Mouse (Mus musculus): ENCODE measurements at regions not wholly inside any gene's neighbourhood (a gene's known extent, or its start where the extent isn't known, plus 50 kb on each side); places are given as distances from the start of the nearest gene placed in this dataset.

- DNase-seq (peak; percentile 61), ATAC-seq (ENCODE audit: low FRiP score, low TSS enrichment) (no peak)
- H3K36me3 ChIP-seq (ENCODE audit: control insufficient read depth, insufficient read depth, low read length): no peaks in the 10 kb centered on the region
- H3K27ac ChIP-seq (replicated peaks; ENCODE audit: low read depth, low read length): no peak overlapping the region
- H3K4me1 ChIP-seq (ENCODE audit: control insufficient read depth, insufficient read depth, low read length): peaks cover 6% of the 10 kb centered on the region; the same call in 1 of the 2 replicates
- H3K9ac ChIP-seq (replicated peaks; ENCODE audit: low read length): no peak overlapping the region
- no peak overlapping the region for H3K4me3 ChIP-seq (replicated peaks; ENCODE audit: low read depth, low read length)
- H3K27me3 ChIP-seq (ENCODE audit: control insufficient read depth, insufficient read depth, low read length): no peaks in the 10 kb centered on the region
- H3K4me2 ChIP-seq (ENCODE audit: low read length): no peak overlapping the region
- 65% methylated on average over 5 of the region's 5 CpGs for WGBS
- no peaks in the 10 kb centered on the region for H3K9me3 ChIP-seq (ENCODE audit: control insufficient read depth, low read length)
Observed at GRCm38 (mm10) chr13:46040062-46040461, 75.3 kb upstream of the Atxn1 start.

GRCm38 (mm10) chr13:46038441-46039331 lies 73.9 kb upstream of the Atxn1 start:
- no peaks in the 10 kb centered on the region for H3K27me3 ChIP-seq (ENCODE audit: control insufficient read depth, insufficient read depth, low read length)
- peaks cover 6% of the 10 kb centered on the region; the same call in 1 of the 2 replicates for H3K4me1 ChIP-seq (ENCODE audit: control insufficient read depth, insufficient read depth, low read length)
- DNase-seq: no peak
- H3K27ac ChIP-seq (replicated peaks; ENCODE audit: low read depth, low read length): no peak overlapping the region
- H3K4me3 ChIP-seq (replicated peaks; ENCODE audit: low read depth, low read length): no peak overlapping the region
- no peak for ATAC-seq (ENCODE audit: low FRiP score, low TSS enrichment)
- H3K9ac ChIP-seq (replicated peaks; ENCODE audit: low read length): no peak overlapping the region
- no peaks in the 10 kb centered on the region for H3K9me3 ChIP-seq (ENCODE audit: control insufficient read depth, low read length)
- H3K36me3 ChIP-seq (ENCODE audit: control insufficient read depth, insufficient read depth, low read length): no peaks in the 10 kb centered on the region
- H3K4me2 ChIP-seq (ENCODE audit: low read length): no peak overlapping the region
- 24% methylated on average over 10 of the region's 10 CpGs for WGBS

- H3K4me1 ChIP-seq (ENCODE audit: control insufficient read depth, insufficient read depth, low read length): no peaks in the 10 kb centered on the region
- no peaks in the 10 kb centered on the region for H3K27me3 ChIP-seq (ENCODE audit: control insufficient read depth, insufficient read depth, low read length)
- no peak overlapping the region for H3K4me2 ChIP-seq (ENCODE audit: low read length)
- H3K9ac ChIP-seq (replicated peaks; ENCODE audit: low read length): no peak overlapping the region
- DNase-seq (no peak), ATAC-seq (ENCODE audit: low FRiP score, low TSS enrichment) (no peak)
- 79% methylated on average over 2 of the region's 2 CpGs for WGBS
- no peaks in the 10 kb centered on the region for H3K9me3 ChIP-seq (ENCODE audit: control insufficient read depth, low read length)
- H3K36me3 ChIP-seq (ENCODE audit: control insufficient read depth, insufficient read depth, low read length): no peaks in the 10 kb centered on the region
- no peak overlapping the region for H3K27ac ChIP-seq (replicated peaks; ENCODE audit: low read depth, low read length)
- H3K4me3 ChIP-seq (replicated peaks; ENCODE audit: low read depth, low read length): no peak overlapping the region
Observed at GRCm38 (mm10) chr13:46032281-46032680, 67.5 kb upstream of the Atxn1 start.

- no peaks in the 10 kb centered on the region for H3K9me3 ChIP-seq (ENCODE audit: control insufficient read depth, low read length)
- no peaks in the 10 kb centered on the region for H3K27me3 ChIP-seq (ENCODE audit: control insufficient read depth, insufficient read depth, low read length)
- DNase-seq (no peak), ATAC-seq (ENCODE audit: low FRiP score, low TSS enrichment) (no peak)
- H3K4me1 ChIP-seq (ENCODE audit: control insufficient read depth, insufficient read depth, low read length): no peaks in the 10 kb centered on the region; the same call in 1 of the 2 replicates
- H3K9ac ChIP-seq (replicated peaks; ENCODE audit: low read length): no peak overlapping the region
- 29% methylated on average over 2 of the region's 2 CpGs for WGBS
- H3K27ac ChIP-seq (replicated peaks; ENCODE audit: low read depth, low read length): no peak overlapping the region
- no peak overlapping the region for H3K4me2 ChIP-seq (ENCODE audit: low read length)
- H3K36me3 ChIP-seq (ENCODE audit: control insufficient read depth, insufficient read depth, low read length): no peaks in the 10 kb centered on the region
- H3K4me3 ChIP-seq (replicated peaks; ENCODE audit: low read depth, low read length): no peak overlapping the region
Observed at GRCm38 (mm10) chr13:46026018-46026417, 61.2 kb upstream of the Atxn1 start.

GRCm38 (mm10) chr13:46023630-46024041 lies 58.8 kb upstream of the Atxn1 start:
- Histone ChIP-seq H3K27me3 (ENCODE audit: control insufficient read depth, insufficient read depth, low read length) (no peaks in the 10 kb centered on the region), H3K9me3 (ENCODE audit: control insufficient read depth, low read length) (no peaks in the 10 kb centered on the region), H3K4me3 (replicated peaks; ENCODE audit: low read depth, low read length) (no peak overlapping the region), H3K4me1 (ENCODE audit: control insufficient read depth, insufficient read depth, low read length) (no peaks in the 10 kb centered on the region; the same call in 1 of the 2 replicates), H3K4me2 (ENCODE audit: low read length) (no peak overlapping the region), H3K27ac (replicated peaks; ENCODE audit: low read depth, low read length) (no peak overlapping the region), H3K36me3 (ENCODE audit: control insufficient read depth, insufficient read depth, low read length) (no peaks in the 10 kb centered on the region), H3K9ac (replicated peaks; ENCODE audit: low read length) (no peak overlapping the region)
- 45% methylated on average over 5 of the region's 5 CpGs for WGBS
- no peak for ATAC-seq (ENCODE audit: low FRiP score, low TSS enrichment)
- peak; percentile 63 for DNase-seq

DNA sequence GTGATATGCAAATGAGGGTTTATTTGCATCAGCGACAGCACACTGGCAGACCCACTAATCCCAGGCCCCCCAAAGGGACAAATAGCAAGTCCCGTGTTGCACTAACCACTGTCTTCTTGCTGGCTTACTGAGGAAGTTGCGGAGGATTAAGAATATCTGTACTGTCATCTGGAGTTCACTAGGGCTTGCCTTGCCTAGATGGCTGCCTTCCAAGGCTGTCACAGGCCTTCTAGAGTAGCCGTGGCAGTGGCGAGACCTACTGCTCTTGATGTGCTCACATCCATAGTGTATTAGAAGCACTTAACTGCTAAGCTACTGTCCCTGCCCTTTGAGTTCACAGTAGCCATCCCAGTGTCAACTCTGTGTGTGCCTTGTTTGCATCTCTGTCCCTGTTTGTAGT lies 58.4 kb upstream of the Atxn1 start:
- ATAC-seq (ENCODE audit: low FRiP score, low TSS enrichment): no peak
- no peak overlapping the region for H3K9ac ChIP-seq (replicated peaks; ENCODE audit: low read length)
- DNase-seq: no peak
- H3K36me3 ChIP-seq (ENCODE audit: control insufficient read depth, insufficient read depth, low read length): no peaks in the 10 kb centered on the region
- no peaks in the 10 kb centered on the region for H3K27me3 ChIP-seq (ENCODE audit: control insufficient read depth, insufficient read depth, low read length)
- H3K4me3 ChIP-seq (replicated peaks; ENCODE audit: low read depth, low read length): no peak overlapping the region
- no peaks in the 10 kb centered on the region for H3K9me3 ChIP-seq (ENCODE audit: control insufficient read depth, low read length)
- no peak overlapping the region for H3K4me2 ChIP-seq (ENCODE audit: low read length)
- no peak overlapping the region; the same call in 1 of the 2 replicates for H3K27ac ChIP-seq (replicated peaks; ENCODE audit: low read depth, low read length)
- H3K4me1 ChIP-seq (ENCODE audit: control insufficient read depth, insufficient read depth, low read length): no peaks in the 10 kb centered on the region; the same call in 1 of the 2 replicates
- WGBS: 25% methylated on average over 5 of the region's 5 CpGs

GRCm38 (mm10) chr13:46020945-46021835 lies 56.4 kb upstream of the Atxn1 start:
- WGBS: 93% methylated on average over 6 of the region's 6 CpGs
- no peak for DNase-seq

DNA sequence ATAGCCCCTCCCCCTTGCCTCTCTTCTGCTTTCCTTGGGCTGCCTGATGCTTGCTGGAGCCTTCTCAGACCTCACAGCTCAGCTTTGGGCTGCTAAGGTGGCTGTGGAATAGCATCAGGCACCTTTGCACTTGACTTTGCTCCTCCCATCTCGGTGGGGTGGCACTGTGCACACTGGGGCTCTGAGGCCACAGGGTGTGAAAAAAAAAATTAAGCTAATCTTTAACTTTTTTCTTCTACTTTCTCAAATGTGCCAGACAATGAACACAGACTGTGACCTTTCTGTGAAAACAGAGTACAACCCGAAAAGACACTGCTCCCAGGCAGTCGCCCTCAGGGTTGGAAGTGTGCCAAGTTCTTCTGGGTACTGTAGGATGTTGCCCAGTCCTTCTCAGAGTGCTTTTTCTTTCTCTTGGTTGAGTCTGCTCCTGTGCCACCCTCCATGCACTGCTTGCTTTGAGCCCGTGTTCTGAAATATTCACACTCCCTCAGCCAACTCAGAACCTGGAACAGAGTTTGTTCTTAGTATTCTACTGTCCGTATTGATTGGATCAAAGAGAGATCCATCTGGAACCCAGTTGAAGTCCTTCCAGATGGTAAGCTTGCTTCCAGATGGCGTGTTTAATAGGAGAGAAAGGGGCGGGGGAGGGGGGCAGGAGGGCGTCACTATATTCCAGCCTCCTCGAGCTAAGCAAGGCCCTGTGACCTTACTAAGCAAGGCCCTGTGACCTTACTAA lies 54.8 kb upstream of the Atxn1 start:
- no peak for ATAC-seq (ENCODE audit: low FRiP score, low TSS enrichment)
- no peaks in the 10 kb centered on the region for H3K9me3 ChIP-seq (ENCODE audit: control insufficient read depth, low read length)
- H3K27me3 ChIP-seq (ENCODE audit: control insufficient read depth, insufficient read depth, low read length): no peaks in the 10 kb centered on the region
- H3K4me3 ChIP-seq (replicated peaks; ENCODE audit: low read depth, low read length): no peak overlapping the region
- H3K27ac ChIP-seq (replicated peaks; ENCODE audit: low read depth, low read length): no peak overlapping the region
- no peak overlapping the region for H3K4me2 ChIP-seq (ENCODE audit: low read length)
- H3K9ac ChIP-seq (replicated peaks; ENCODE audit: low read length): no peak overlapping the region
- no peak for DNase-seq
- H3K36me3 ChIP-seq (ENCODE audit: control insufficient read depth, insufficient read depth, low read length): no peaks in the 10 kb centered on the region
- H3K4me1 ChIP-seq (ENCODE audit: control insufficient read depth, insufficient read depth, low read length): no peaks in the 10 kb centered on the region; the same call in 1 of the 2 replicates
- 40% methylated on average over 9 of the region's 9 CpGs for WGBS

More at GRCm38 (mm10) chr13:46020945-46021835, 56.4 kb upstream of the Atxn1 start:
- no peak for ATAC-seq (ENCODE audit: low FRiP score, low TSS enrichment)
- Histone ChIP-seq H3K4me1 (ENCODE audit: control insufficient read depth, insufficient read depth, low read length) (no peaks in the 10 kb centered on the region; the same call in 1 of the 2 replicates), H3K4me2 (ENCODE audit: low read length) (no peak overlapping the region), H3K4me3 (replicated peaks; ENCODE audit: low read depth, low read length) (no peak overlapping the region), H3K27me3 (ENCODE audit: control insufficient read depth, insufficient read depth, low read length) (no peaks in the 10 kb centered on the region), H3K9ac (replicated peaks; ENCODE audit: low read length) (no peak overlapping the region), H3K27ac (replicated peaks; ENCODE audit: low read depth, low read length) (no peak overlapping the region), H3K36me3 (ENCODE audit: control insufficient read depth, insufficient read depth, low read length) (no peaks in the 10 kb centered on the region), H3K9me3 (ENCODE audit: control insufficient read depth, low read length) (no peaks in the 10 kb centered on the region)

All from midbrain, embryonic 14.5 days (tissue).